Mouse (Mus musculus) cerebral cortex, adult 2 months (tissue): ENCODE measurements around the gene Baiap2l2.

Source experiments
- WGBS: fragments of 180-500 bp; shearing (Covaris S2); methylation state at CpG from one replicate; pipeline ENCODE4 v1.1.7; 2018; 5-methylcytosine and 5-hydroxymethylcytosine counted together

Baiap2l2 gene

DNA sequence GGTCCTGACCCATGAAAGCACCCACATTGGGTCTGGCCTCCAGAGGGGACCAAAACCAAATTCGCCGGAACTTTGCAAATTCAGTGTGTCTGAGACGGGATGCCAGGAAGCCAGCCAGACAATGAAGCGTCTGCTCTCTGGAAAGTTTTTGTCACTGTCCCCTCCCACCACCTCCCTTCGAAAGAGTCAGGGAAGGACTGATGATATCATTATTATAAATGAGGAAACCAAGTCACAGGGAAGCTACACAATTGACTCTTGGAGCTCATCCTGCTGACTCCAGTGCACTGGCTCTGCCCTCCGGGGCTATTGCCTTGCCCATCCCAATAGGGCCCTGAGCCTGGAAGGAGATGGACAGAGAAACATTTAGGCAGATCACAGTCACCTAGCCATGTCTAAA lies 71.7 kb downstream of the Baiap2l2 start:
- 66% methylated on average over 6 of the region's 6 CpGs for WGBS

DNA sequence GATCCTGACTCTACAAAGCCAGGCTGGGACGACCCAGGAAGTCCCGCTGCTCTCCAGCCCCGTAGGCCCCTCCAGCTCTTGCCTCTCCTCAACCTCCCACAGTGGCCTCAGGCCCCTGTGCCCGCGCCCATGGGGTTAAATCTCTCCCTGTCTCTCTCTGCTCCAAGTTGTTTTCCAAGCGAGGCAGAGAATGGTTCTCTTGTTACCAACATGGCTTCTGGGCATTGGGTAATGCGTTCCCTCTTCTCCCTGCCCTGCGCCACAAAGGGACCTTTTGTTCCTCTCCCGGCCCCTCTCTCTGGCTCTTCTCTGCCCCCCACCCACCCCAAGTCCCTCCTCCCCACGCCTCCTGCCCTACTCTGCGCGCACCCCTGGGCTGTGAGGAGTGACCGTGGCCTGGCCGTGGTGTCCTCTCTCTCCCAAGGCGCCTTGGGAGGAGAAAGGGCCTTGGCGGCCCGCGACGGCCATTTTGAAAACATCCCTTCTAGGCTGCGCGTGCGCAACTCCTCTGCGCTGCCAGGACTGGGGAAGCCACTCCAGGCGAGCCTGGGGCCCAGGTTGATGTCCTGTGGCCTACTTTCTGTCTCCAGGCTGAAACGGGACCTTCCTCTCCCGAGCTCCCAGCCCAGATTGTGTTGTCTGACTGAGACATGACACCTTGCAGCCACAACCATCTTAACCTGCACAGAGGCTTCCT lies 72.4 kb downstream of the Baiap2l2 start:
- 82% methylated on average over 26 of the region's 26 CpGs for WGBS

DNA sequence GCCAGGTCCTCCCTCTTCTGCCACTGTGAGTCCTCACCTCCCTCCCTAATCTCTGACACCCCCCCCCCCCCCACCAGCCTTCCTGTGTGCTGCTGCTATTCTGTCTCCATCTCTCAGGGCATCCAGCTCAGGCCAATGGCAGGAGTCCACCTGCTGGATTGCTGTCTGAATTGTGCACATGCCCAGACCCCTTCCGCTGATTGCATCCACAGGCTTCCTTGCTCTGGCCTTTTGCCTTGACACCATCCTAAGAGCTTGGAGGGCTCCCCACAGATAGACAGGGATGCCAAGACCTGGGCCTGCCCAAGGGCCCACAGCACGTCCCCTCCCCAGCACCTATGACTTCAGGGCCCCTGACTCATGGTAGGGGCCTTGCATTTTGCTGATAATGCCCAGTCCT lies 75.0 kb downstream of the Baiap2l2 start:
- 74% methylated on average over 2 of the region's 2 CpGs for WGBS

DNA sequence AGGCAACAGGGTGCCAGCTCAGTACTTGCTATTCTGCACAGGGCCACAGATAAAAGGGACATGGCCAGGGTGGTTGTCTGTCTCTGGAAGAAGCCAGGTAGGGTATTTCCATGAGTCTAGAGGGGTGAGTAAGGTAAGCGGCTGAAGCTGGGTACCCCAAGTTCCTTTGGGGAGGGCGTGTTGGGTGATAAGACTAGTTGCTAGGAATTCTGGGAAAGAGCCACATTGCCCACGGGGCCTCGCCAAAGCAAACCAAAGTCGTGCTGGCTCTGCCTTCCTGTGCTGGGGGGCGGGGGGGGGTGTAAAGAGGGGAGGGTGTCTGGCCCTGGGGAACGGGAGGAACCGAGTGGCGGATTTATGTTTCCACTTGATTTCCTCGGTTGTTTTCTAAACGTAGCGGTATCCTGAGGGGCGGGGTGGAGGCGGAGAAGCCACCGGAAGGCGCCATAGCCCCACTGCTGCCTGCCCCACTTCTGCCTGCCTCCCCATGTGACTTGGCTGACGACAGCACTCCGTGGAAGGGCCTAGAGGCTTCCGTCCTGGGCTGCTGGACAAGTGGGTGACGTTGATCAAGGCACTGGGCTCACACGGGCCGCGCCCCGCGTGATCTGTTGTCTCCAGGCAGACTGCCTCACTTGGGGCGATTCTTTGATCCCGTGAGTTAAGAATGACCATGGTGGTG lies 76.4 kb downstream of the Baiap2l2 start:
- 67% methylated on average over 27 of the region's 27 CpGs for WGBS

DNA sequence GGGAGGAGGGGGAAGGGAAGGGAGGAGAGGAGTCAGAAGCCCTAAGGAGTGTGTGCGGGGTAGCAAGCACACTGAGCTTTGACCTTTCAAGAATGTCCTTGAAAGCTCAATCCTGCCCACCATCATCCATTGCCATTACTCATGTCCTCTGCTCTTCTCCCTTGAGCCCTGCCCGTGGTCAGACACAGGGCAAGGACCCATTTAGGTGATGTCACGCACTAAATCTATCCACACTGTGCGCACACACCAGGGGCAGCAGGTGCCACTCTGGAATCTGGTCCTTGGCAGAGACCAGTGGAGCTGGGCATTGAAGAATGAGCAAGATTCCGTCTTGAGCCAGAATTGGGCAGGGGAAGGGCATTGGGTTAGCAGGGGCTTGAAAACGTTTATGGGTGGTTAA lies 77.1 kb downstream of the Baiap2l2 start:
- 79% methylated on average over 6 of the region's 6 CpGs for WGBS
